Mouse (Mus musculus): ENCODE results near the gene Morf4l1. TPM values are rescaled to one million over a fixed set of nuclear protein-coding genes. Genes with fewer than 3 reads are reported as not detected.

Morf4l1 gene
- polyA plus RNA-seq (2014; fragmentation: Nextera tagmentation; extraction: Ambion mirVana) = 546 and 597 TPM in 2 replicates

GRCm38 (mm10) chr9:90114567-90115307, at the start of gene Morf4l1:
Gene Morf4l1, minus strand, starts transcription at chr9:90114774.
- H3K4me1 ChIP-seq (ENCODE audit: control insufficient read depth, insufficient read depth, low read length) = peaks cover 20% of the 10 kb centered on the region
- peak within 1 kb of the TSS; percentile 99 for H3K27ac ChIP-seq (ENCODE audit: low read depth, low read length)
- WGBS = 1% methylated on average over 36 of the region's 40 CpGs
- DNase-seq (ENCODE audit: low spot score) = peak; percentile 99
- H3K4me2 ChIP-seq (ENCODE audit: low read length) = peak within 1 kb of the TSS; percentile 94
- peak; percentile 99 for ATAC-seq
- H3K27me3 ChIP-seq (replicated peaks; ENCODE audit: control insufficient read depth, insufficient read depth, low read length) = no peaks in the 10 kb centered on the region
- H3K4me3 ChIP-seq (ENCODE audit: low read depth, low read length) = peak within 1 kb of the TSS; percentile 96
- H3K9me3 ChIP-seq (replicated peaks; ENCODE audit: control insufficient read depth, low read length) = no peaks in the 10 kb centered on the region
- H3K9ac ChIP-seq (ENCODE audit: low read length) = peak within 1 kb of the TSS; percentile 97
- H3K36me3 ChIP-seq (ENCODE audit: control insufficient read depth, insufficient read depth, low read length) = no peaks in the 10 kb centered on the region

GRCm38 (mm10) chr9:90163749-90164095, 49.1 kb upstream of the Morf4l1 start:
- Histone ChIP-seq H3K4me3 (ENCODE audit: low read depth, low read length) (peak overlapping the region; percentile 81), H3K36me3 (ENCODE audit: control insufficient read depth, insufficient read depth, low read length) (no peaks in the 10 kb centered on the region), H3K4me2 (ENCODE audit: low read length) (peak overlapping the region; percentile 87), H3K9ac (ENCODE audit: low read length) (peak overlapping the region; percentile 94), H3K9me3 (replicated peaks; ENCODE audit: control insufficient read depth, low read length) (peaks cover 4% of the 10 kb centered on the region; the same call in 1 of the 2 replicates), H3K4me1 (ENCODE audit: control insufficient read depth, insufficient read depth, low read length) (peaks cover 3% of the 10 kb centered on the region; the same call in 1 of the 2 replicates), H3K27me3 (replicated peaks; ENCODE audit: control insufficient read depth, insufficient read depth, low read length) (no peaks in the 10 kb centered on the region), H3K27ac (ENCODE audit: low read depth, low read length) (peak overlapping the region; percentile 81; the same call in 1 of the 2 replicates)
- 1% methylated on average over 18 of the region's 18 CpGs for WGBS
- ATAC-seq = peak; percentile 50
- peak; percentile 56 for DNase-seq (ENCODE audit: low spot score)

- Histone ChIP-seq H3K9ac (ENCODE audit: low read length) (peak within 1 kb of the TSS; percentile 94), H3K27me3 (replicated peaks; ENCODE audit: control insufficient read depth, insufficient read depth, low read length) (no peaks in the 10 kb centered on the region), H3K4me3 (ENCODE audit: low read depth, low read length) (peak within 1 kb of the TSS; percentile 81), H3K36me3 (ENCODE audit: control insufficient read depth, insufficient read depth, low read length) (no peaks in the 10 kb centered on the region), H3K27ac (ENCODE audit: low read depth, low read length) (peak within 1 kb of the TSS; percentile 81), H3K4me2 (ENCODE audit: low read length) (peak within 1 kb of the TSS; percentile 87), H3K4me1 (ENCODE audit: control insufficient read depth, insufficient read depth, low read length) (peaks cover 3% of the 10 kb centered on the region; the same call in 1 of the 2 replicates), H3K9me3 (replicated peaks; ENCODE audit: control insufficient read depth, low read length) (peaks cover 4% of the 10 kb centered on the region; the same call in 1 of the 2 replicates)
- under 1% methylated on average over 58 of the region's 60 CpGs for WGBS
- peak; percentile 75 for DNase-seq (ENCODE audit: low spot score)
- ATAC-seq = peak; percentile 77
Measured at GRCm38 (mm10) chr9:90162926-90163748, 48.6 kb upstream of the Morf4l1 start, which contains the start of gene Adamts7. Gene Adamts7, plus strand, starts transcription at chr9:90163069.

- H3K4me3 ChIP-seq (ENCODE audit: low read depth, low read length) = peak overlapping the region; percentile 81
- DNase-seq (ENCODE audit: low spot score) (peak; percentile 73), ATAC-seq (peak; percentile 83)
- peak overlapping the region; percentile 81; the same call in 1 of the 2 replicates for H3K27ac ChIP-seq (ENCODE audit: low read depth, low read length)
- H3K9me3 ChIP-seq (replicated peaks; ENCODE audit: control insufficient read depth, low read length) = peaks cover 4% of the 10 kb centered on the region; the same call in 1 of the 2 replicates
- 9% methylated on average over 28 of the region's 29 CpGs for WGBS
- H3K27me3 ChIP-seq (replicated peaks; ENCODE audit: control insufficient read depth, insufficient read depth, low read length) = no peaks in the 10 kb centered on the region
- peak overlapping the region; percentile 94 for H3K9ac ChIP-seq (ENCODE audit: low read length)
- H3K4me2 ChIP-seq (ENCODE audit: low read length) = peak overlapping the region; percentile 87
- H3K36me3 ChIP-seq (ENCODE audit: control insufficient read depth, insufficient read depth, low read length) = no peaks in the 10 kb centered on the region
- H3K4me1 ChIP-seq (ENCODE audit: control insufficient read depth, insufficient read depth, low read length) = peaks cover 3% of the 10 kb centered on the region; the same call in 1 of the 2 replicates
Measured at GRCm38 (mm10) chr9:90162243-90162925, 47.8 kb upstream of the Morf4l1 start.

GRCm38 (mm10) chr9:90146869-90147268, 32.3 kb upstream of the Morf4l1 start:
- Histone ChIP-seq H3K27me3 (replicated peaks; ENCODE audit: control insufficient read depth, insufficient read depth, low read length) (no peaks in the 10 kb centered on the region), H3K27ac (ENCODE audit: low read depth, low read length) (no peak overlapping the region), H3K36me3 (ENCODE audit: control insufficient read depth, insufficient read depth, low read length) (no peaks in the 10 kb centered on the region), H3K9ac (ENCODE audit: low read length) (no peak overlapping the region), H3K9me3 (replicated peaks; ENCODE audit: control insufficient read depth, low read length) (no peaks in the 10 kb centered on the region), H3K4me1 (ENCODE audit: control insufficient read depth, insufficient read depth, low read length) (no peaks in the 10 kb centered on the region), H3K4me3 (ENCODE audit: low read depth, low read length) (no peak overlapping the region), H3K4me2 (ENCODE audit: low read length) (no peak overlapping the region)
- no peak for ATAC-seq
- 76% methylated on average over 5 of the region's 5 CpGs for WGBS
- DNase-seq (ENCODE audit: low spot score) = no peak

GRCm38 (mm10) chr9:90145788-90146187, 31.2 kb upstream of the Morf4l1 start:
- H3K27me3 ChIP-seq (replicated peaks; ENCODE audit: control insufficient read depth, insufficient read depth, low read length) = no peaks in the 10 kb centered on the region
- no peak overlapping the region for H3K27ac ChIP-seq (ENCODE audit: low read depth, low read length)
- ATAC-seq = no peak
- H3K4me1 ChIP-seq (ENCODE audit: control insufficient read depth, insufficient read depth, low read length) = no peaks in the 10 kb centered on the region
- H3K4me3 ChIP-seq (ENCODE audit: low read depth, low read length) = no peak overlapping the region
- H3K36me3 ChIP-seq (ENCODE audit: control insufficient read depth, insufficient read depth, low read length) = no peaks in the 10 kb centered on the region
- no peaks in the 10 kb centered on the region for H3K9me3 ChIP-seq (replicated peaks; ENCODE audit: control insufficient read depth, low read length)
- no peak overlapping the region for H3K4me2 ChIP-seq (ENCODE audit: low read length)
- no peak for DNase-seq (ENCODE audit: low spot score)
- 45% methylated on average over 2 of the region's 2 CpGs for WGBS
- no peak overlapping the region for H3K9ac ChIP-seq (ENCODE audit: low read length)

- no peak overlapping the region for H3K27ac ChIP-seq (ENCODE audit: low read depth, low read length)
- H3K4me1 ChIP-seq (ENCODE audit: control insufficient read depth, insufficient read depth, low read length) = no peaks in the 10 kb centered on the region
- no peaks in the 10 kb centered on the region for H3K36me3 ChIP-seq (ENCODE audit: control insufficient read depth, insufficient read depth, low read length)
- no peaks in the 10 kb centered on the region for H3K27me3 ChIP-seq (replicated peaks; ENCODE audit: control insufficient read depth, insufficient read depth, low read length)
- no peak for DNase-seq (ENCODE audit: low spot score)
- H3K4me2 ChIP-seq (ENCODE audit: low read length) = no peak overlapping the region
- no peak overlapping the region for H3K4me3 ChIP-seq (ENCODE audit: low read depth, low read length)
- H3K9ac ChIP-seq (ENCODE audit: low read length) = no peak overlapping the region
- WGBS = 100% methylated on average over 1 of the region's 1 CpGs
- no peak for ATAC-seq
- no peaks in the 10 kb centered on the region for H3K9me3 ChIP-seq (replicated peaks; ENCODE audit: control insufficient read depth, low read length)
Measured at GRCm38 (mm10) chr9:90136678-90136965, 22.0 kb upstream of the Morf4l1 start.

- no peak for ATAC-seq
- Histone ChIP-seq H3K4me1 (ENCODE audit: control insufficient read depth, insufficient read depth, low read length) (no peaks in the 10 kb centered on the region), H3K9ac (ENCODE audit: low read length) (no peak overlapping the region), H3K27me3 (replicated peaks; ENCODE audit: control insufficient read depth, insufficient read depth, low read length) (no peaks in the 10 kb centered on the region), H3K36me3 (ENCODE audit: control insufficient read depth, insufficient read depth, low read length) (no peaks in the 10 kb centered on the region), H3K4me3 (ENCODE audit: low read depth, low read length) (no peak overlapping the region), H3K9me3 (replicated peaks; ENCODE audit: control insufficient read depth, low read length) (no peaks in the 10 kb centered on the region), H3K4me2 (ENCODE audit: low read length) (no peak overlapping the region), H3K27ac (ENCODE audit: low read depth, low read length) (no peak overlapping the region)
- DNase-seq (ENCODE audit: low spot score) = no peak
- WGBS = 81% methylated on average over 9 of the region's 9 CpGs
Measured at GRCm38 (mm10) chr9:90135963-90136677, 21.5 kb upstream of the Morf4l1 start.

Data from forebrain, embryonic 14.5 days (tissue).